Mouse (Mus musculus) CD4-positive helper T cell, adult 2 months (primary cell): ENCODE measurements around the gene Efnb3.

Experiments
- DNase-seq: peaks from one replicate; pipeline ENCODE4 v3.0.0-alpha.2; 2012; ENCODE audit warnings: low read depth, missing footprints, low spot score

Efnb3 gene

GRCm38 (mm10) chr11:69584008-69584407 lies 24.0 kb upstream of the Efnb3 start:
- DNase-seq, result no peak

DNA sequence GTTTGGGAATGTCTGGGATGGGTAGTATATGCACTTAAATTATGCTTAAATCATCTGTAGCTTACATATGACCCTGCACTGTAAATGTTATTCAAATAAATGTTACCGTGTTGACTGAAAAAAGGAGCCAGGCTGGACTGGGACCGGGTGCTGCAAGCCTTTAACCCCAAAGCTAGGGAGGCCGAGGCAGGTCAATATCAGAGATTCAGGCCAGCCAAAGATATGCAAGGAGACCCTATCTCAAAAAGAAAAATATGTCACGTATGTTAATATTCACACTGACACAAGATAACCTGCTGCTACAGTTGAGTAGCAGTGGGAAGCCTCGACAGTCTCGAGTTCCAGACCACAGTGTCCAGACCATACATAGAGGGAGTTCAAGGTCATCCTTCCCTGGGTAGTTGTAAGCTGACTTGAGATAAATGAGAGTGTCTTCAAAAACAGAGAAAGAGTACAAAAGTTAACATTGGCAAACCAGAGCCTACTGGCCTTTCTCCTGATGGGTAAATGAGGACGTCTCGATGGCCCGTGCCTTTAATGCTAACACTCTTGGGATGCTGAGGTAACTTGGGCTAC lies 22.3 kb upstream of the Efnb3 start:
- no peak for DNase-seq

GRCm38 (mm10) chr11:69581814-69582213 lies 21.8 kb upstream of the Efnb3 start:
- DNase-seq, result no peak

GRCm38 (mm10) chr11:69581147-69581688 lies 21.2 kb upstream of the Efnb3 start:
- peak; percentile 93 for DNase-seq

- no peak for DNase-seq
Observed at GRCm38 (mm10) chr11:69580572-69581146, 20.7 kb upstream of the Efnb3 start.

- DNase-seq, result peak; percentile 94
Observed at GRCm38 (mm10) chr11:69580091-69580514, 20.1 kb upstream of the Efnb3 start, which contains the start of the genes Wrap53 and Trp53. Wrap53 (minus strand) TSS chr11:69580255. Trp53 (plus strand) TSS chr11:69580359.

GRCm38 (mm10) chr11:69579128-69580017 lies 19.4 kb upstream of the Efnb3 start:
- DNase-seq, result peak; percentile 93

- DNase-seq, result no peak
Observed at GRCm38 (mm10) chr11:69578301-69578700, 18.3 kb upstream of the Efnb3 start.

DNA sequence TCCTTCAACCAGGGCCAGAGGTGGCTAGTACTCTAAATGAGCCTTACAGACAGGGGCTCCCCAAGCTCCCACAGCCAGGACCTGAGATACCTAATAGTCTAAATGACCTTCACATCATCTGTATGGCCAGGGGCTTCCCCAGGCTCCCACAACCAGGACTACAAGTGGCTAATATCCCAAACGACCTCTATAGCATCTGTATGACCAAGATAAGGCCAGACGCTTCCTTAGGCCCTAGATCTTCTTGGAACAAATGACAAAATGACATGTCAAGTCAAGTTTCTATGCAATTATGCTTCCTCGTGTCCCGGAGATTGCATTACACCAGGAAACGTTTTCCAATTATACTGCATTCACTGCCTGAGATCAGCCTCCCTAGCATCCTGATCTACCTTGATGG lies 16.3 kb upstream of the Efnb3 start:
- no peak for DNase-seq

GRCm38 (mm10) chr11:69575220-69575619 lies 15.2 kb upstream of the Efnb3 start:
- DNase-seq, result peak; percentile 55

DNA sequence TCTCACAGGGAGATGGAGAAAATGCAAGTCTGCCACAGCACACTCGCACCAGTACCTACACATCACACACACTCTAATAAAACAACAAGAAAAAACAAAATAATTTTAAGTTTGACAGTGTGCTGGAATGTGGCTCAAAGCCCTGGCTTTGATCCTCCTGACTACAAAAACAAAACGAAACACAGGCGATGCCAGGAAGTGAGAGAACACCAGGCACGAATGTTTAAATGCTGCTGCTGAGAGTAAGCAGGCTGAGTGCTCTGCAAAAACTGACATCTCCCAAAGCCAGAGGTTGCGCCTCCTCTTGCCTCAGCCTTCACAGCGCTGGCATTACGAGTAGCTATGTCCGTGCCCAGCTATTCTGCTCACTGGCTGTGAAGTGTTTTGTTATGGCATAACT lies 5.1 kb upstream of the Efnb3 start:
- DNase-seq, result no peak

GRCm38 (mm10) chr11:69564391-69564790 lies 4.4 kb upstream of the Efnb3 start:
- DNase-seq, result no peak

- DNase-seq, result no peak
Observed at GRCm38 (mm10) chr11:69563373-69563772, 3.4 kb upstream of the Efnb3 start.

GRCm38 (mm10) chr11:69560896-69561854 lies 1.2 kb upstream of the Efnb3 start:
- no peak for DNase-seq

GRCm38 (mm10) chr11:69559183-69559582 lies 822 bp downstream of the Efnb3 start:
- no peak for DNase-seq

- DNase-seq, result no peak
Observed at GRCm38 (mm10) chr11:69558756-69559155, 1.2 kb downstream of the Efnb3 start.

GRCm38 (mm10) chr11:69557381-69557958 lies 2.5 kb downstream of the Efnb3 start:
- DNase-seq, result no peak

DNA sequence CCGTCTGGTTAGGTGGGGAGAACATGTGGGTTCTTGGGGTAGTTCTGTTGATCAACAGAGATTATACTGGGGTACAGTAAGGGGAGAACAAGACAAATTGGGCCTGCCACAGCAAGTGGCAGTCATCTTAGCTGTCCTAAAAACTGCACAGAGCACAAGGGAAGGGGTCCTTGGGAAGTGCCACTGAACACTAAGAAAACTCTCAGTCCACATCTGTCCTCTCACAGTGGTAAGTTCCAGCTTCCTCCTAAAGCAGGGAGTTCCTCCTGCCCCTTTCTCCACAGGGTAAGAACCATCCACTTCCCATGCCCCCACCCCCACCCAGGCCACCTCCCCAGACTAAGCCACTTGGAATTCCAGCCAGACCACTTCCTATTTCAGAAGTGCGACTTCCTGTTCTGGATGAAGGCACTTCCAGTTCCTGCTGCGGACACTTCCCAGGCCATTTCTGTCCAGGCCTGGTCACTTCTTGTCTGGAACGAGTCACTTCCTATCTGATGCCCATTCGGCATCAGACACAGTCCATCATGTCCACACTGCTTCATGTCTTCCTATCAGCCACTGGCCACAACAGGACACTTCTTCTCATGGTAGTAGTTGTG lies 5.4 kb downstream of the Efnb3 start:
- DNase-seq, result no peak

GRCm38 (mm10) chr11:69553341-69553721 lies 6.7 kb downstream of the Efnb3 start:
- no peak for DNase-seq

GRCm38 (mm10) chr11:69552622-69553340 lies 7.2 kb downstream of the Efnb3 start:
- DNase-seq, result no peak
